Mouse (Mus musculus): Measurements from ENCODE around the gene Acta2. TPM values are rescaled to one million over a fixed set of nuclear protein-coding genes. Genes with fewer than 3 reads are reported as not detected.
A peak's percentile ranks its signal among the peaks of the same experiment; 100 is the strongest.

Gene Acta2
- polyA plus RNA-seq, 1 experiment from 2014 or later: 6.2 TPM

- Histone ChIP-seq H3K4me3 (no peak overlapping the region), H3K9me3 (replicated peaks) (no peaks in the 10 kb centered on the region), H3K4me2 (no peak overlapping the region), H3K27me3 (no peaks in the 10 kb centered on the region), H3K9ac (no peak overlapping the region), H3K4me1 (no peaks in the 10 kb centered on the region), H3K36me3 (ENCODE audit: poor library complexity, severe bottlenecking) (no peaks in the 10 kb centered on the region), H3K27ac (no peak overlapping the region)
- ATAC-seq: no peak
- WGBS: 91% methylated on average over 2 of the region's 2 CpGs
Observed at GRCm38 (mm10) chr19:34237746-34238145, 17.6 kb downstream of the Acta2 start.

DNA sequence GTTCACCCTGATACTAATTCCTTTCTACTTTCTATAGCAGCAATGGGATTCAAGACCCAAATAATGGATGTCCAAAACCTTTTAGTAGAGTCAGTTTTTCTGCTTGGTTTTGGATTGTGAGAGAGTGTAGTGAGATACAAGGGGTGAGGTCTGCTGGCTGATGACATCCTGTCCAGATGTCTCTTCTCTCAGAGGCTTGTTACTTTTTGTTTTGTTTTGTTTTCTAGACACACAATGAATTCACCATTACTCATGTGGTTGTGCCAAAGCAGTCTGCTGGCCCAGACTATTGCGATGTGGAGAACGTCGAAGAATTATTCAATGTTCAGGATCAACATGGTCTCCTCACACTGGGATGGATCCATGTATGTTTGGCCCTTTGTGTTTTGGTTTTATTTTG lies 19.3 kb downstream of the Acta2 start:
- no peak for ATAC-seq
- Histone ChIP-seq H3K9ac (no peak overlapping the region), H3K27me3 (no peaks in the 10 kb centered on the region), H3K36me3 (ENCODE audit: poor library complexity, severe bottlenecking) (no peaks in the 10 kb centered on the region), H3K4me2 (no peak overlapping the region), H3K4me3 (no peak overlapping the region), H3K9me3 (replicated peaks) (no peaks in the 10 kb centered on the region), H3K4me1 (no peaks in the 10 kb centered on the region), H3K27ac (no peak overlapping the region)
- 97% methylated on average over 3 of the region's 3 CpGs for WGBS

GRCm38 (mm10) chr19:34233944-34234343 lies 21.4 kb downstream of the Acta2 start:
- no peak for ATAC-seq
- Histone ChIP-seq H3K9ac (no peak overlapping the region), H3K4me2 (no peak overlapping the region), H3K9me3 (replicated peaks) (no peaks in the 10 kb centered on the region), H3K4me1 (no peaks in the 10 kb centered on the region), H3K36me3 (ENCODE audit: poor library complexity, severe bottlenecking) (no peaks in the 10 kb centered on the region), H3K27me3 (no peaks in the 10 kb centered on the region), H3K27ac (no peak overlapping the region), H3K4me3 (no peak overlapping the region)
- WGBS: 89% methylated on average over 14 of the region's 14 CpGs

DNA sequence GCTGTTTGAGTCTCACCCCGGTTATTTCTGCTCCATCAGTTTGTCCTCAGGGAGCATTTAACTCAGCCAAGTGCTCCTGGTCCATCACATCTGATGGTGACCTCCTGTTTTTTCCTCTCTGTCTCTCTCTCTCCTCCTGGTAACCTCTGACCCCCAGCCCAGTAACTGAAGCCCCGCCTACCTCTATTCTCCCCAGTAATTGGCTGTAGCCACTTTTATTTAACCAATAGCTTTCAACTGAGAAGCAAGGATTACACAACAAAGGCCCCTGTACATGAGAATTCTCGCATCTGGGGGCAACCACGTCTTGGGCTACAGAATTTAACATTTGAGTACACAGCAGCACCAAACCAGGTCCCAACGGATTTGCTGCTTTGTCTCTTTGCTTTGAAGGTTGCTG lies 23.1 kb downstream of the Acta2 start:
- Histone ChIP-seq H3K27me3 (no peaks in the 10 kb centered on the region), H3K9ac (no peak overlapping the region), H3K4me1 (no peaks in the 10 kb centered on the region), H3K4me2 (no peak overlapping the region), H3K9me3 (replicated peaks) (no peaks in the 10 kb centered on the region), H3K36me3 (ENCODE audit: poor library complexity, severe bottlenecking) (no peaks in the 10 kb centered on the region), H3K27ac (no peak overlapping the region), H3K4me3 (no peak overlapping the region)
- no peak for ATAC-seq
- 46% methylated on average over 5 of the region's 5 CpGs for WGBS

DNA sequence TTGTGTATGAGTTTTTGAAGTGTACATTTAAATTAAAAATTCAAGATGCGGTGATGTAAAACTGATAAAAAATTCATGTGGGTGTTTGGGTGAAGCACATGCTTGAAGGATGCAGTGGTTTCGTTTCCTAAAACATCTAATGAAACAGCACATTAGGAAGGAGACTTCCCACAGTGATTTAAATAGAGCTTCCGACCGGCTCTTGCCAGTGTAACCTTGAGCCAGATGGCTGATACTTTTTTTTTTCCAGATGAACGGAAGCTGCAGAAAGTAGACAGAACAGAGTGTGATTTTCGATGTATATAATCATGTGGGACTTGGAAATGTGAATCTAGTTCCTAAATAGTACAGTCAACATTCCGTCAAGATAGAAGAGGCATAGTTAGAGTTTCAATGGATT lies 23.8 kb downstream of the Acta2 start:
- Histone ChIP-seq H3K27me3 (no peaks in the 10 kb centered on the region), H3K27ac (no peak overlapping the region), H3K4me3 (no peak overlapping the region), H3K4me1 (no peaks in the 10 kb centered on the region), H3K36me3 (ENCODE audit: poor library complexity, severe bottlenecking) (no peaks in the 10 kb centered on the region), H3K9me3 (replicated peaks) (no peaks in the 10 kb centered on the region), H3K4me2 (no peak overlapping the region), H3K9ac (no peak overlapping the region)
- 78% methylated on average over 7 of the region's 7 CpGs for WGBS
- no peak for ATAC-seq

DNA sequence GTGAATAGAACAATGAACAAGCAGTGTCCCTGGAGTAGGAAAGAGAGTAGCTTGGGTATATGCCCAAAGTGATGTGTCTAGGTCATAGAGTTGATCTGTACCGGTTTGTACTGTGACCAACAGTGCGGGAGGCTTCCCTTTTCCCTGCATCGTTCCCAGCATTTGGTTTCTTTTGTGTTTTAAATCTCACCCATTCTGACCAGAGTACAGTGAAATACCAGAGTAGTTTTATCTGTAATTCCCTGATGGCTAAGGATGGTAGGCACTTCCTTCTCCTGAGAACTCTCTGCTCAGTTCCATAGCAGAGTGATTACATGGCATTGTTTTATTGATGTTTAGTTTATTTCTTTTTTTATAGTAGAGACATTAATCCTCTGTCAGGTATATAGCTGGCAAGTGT lies 32.6 kb downstream of the Acta2 start:
- no peak for ATAC-seq
- no peak overlapping the region for H3K9ac ChIP-seq
- 92% methylated on average over 3 of the region's 3 CpGs for WGBS
- no peaks in the 10 kb centered on the region for H3K36me3 ChIP-seq (ENCODE audit: poor library complexity, severe bottlenecking)
- H3K4me3 ChIP-seq: no peak overlapping the region
- no peak overlapping the region for H3K27ac ChIP-seq
- no peaks in the 10 kb centered on the region for H3K9me3 ChIP-seq (replicated peaks)
- no peaks in the 10 kb centered on the region for H3K27me3 ChIP-seq
- no peak overlapping the region for H3K4me2 ChIP-seq
- H3K4me1 ChIP-seq: no peaks in the 10 kb centered on the region

GRCm38 (mm10) chr19:34220732-34221380 lies 34.5 kb downstream of the Acta2 start:
- H3K4me3 ChIP-seq: no peak overlapping the region
- no peaks in the 10 kb centered on the region for H3K4me1 ChIP-seq

DNA sequence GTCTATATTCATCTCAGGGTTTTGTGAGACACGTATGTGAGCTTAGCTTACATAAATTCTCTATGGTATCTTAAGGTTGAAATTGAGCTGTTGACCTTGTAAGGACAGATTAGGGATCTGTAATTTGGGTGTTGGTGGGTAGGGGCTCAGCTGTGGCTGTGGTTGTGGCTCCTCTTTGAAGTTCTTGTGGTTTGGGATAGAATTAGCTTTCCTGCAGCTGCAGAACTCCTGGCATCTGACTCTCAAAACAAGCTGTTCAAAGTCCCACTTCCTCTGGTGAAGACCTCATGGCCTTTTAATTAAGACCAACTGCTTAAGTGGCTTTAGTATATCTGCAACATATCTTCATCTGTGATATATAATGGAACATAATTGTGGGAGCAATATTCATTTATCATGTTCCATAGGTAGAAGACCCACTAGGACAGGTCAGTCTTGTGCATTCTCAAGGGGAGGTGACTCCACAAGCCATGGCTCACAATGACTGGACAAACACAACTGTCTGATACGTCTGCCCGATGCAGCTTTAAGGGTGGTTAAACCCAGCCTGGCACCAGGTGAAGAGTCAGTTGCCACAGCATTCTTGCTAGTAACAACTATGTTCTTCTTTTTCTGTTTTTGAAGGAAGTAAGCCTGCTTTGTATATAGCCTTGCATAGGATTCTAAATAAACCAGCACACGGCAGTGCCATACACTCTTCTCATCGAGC lies 36.0 kb downstream of the Acta2 start:
- Histone ChIP-seq H3K36me3 (ENCODE audit: poor library complexity, severe bottlenecking) (no peaks in the 10 kb centered on the region), H3K9ac (no peak overlapping the region), H3K4me2 (no peak overlapping the region), H3K4me1 (no peaks in the 10 kb centered on the region), H3K27ac (no peak overlapping the region), H3K27me3 (no peaks in the 10 kb centered on the region), H3K4me3 (no peak overlapping the region), H3K9me3 (replicated peaks) (no peaks in the 10 kb centered on the region)
- WGBS: 90% methylated on average over 5 of the region's 5 CpGs
- ATAC-seq: no peak

More at GRCm38 (mm10) chr19:34220732-34221380, 34.5 kb downstream of the Acta2 start:
- no peak overlapping the region for H3K4me2 ChIP-seq
- WGBS: 81% methylated on average over 3 of the region's 3 CpGs
- no peaks in the 10 kb centered on the region for H3K27me3 ChIP-seq
- no peaks in the 10 kb centered on the region for H3K36me3 ChIP-seq (ENCODE audit: poor library complexity, severe bottlenecking)
- H3K9me3 ChIP-seq (replicated peaks): no peaks in the 10 kb centered on the region
- no peak overlapping the region for H3K9ac ChIP-seq
- no peak overlapping the region for H3K27ac ChIP-seq
- no peak for ATAC-seq

GRCm38 (mm10) chr19:34217761-34218160 lies 37.6 kb downstream of the Acta2 start:
- Histone ChIP-seq H3K27ac (no peak overlapping the region), H3K9ac (no peak overlapping the region), H3K27me3 (no peaks in the 10 kb centered on the region), H3K9me3 (replicated peaks) (no peaks in the 10 kb centered on the region), H3K4me2 (no peak overlapping the region), H3K4me1 (no peaks in the 10 kb centered on the region), H3K4me3 (no peak overlapping the region), H3K36me3 (ENCODE audit: poor library complexity, severe bottlenecking) (no peaks in the 10 kb centered on the region)
- 91% methylated on average over 3 of the region's 3 CpGs for WGBS
- no peak for ATAC-seq

DNA sequence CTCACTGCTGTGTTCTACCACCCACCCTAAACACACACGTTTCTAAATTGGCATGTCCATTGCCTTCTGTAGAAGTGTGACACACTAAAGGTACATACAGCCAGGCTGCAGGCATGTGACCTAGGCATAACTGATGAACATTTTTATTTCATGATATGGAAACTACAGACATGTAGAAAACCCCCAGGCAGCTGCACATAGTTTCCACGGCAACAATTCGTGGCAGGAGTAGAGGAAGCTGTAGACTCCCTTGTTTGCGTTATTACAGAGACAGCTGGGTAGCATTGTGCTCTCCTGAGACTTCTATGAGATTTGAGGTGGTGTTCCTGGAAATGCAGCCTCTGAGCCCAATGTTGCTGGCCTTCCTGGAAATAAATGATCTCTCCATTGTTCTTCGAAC lies 38.4 kb downstream of the Acta2 start:
- Histone ChIP-seq H3K9me3 (replicated peaks) (no peaks in the 10 kb centered on the region), H3K27ac (no peak overlapping the region), H3K27me3 (no peaks in the 10 kb centered on the region), H3K4me2 (no peak overlapping the region), H3K36me3 (ENCODE audit: poor library complexity, severe bottlenecking) (no peaks in the 10 kb centered on the region), H3K9ac (no peak overlapping the region), H3K4me3 (no peak overlapping the region), H3K4me1 (no peaks in the 10 kb centered on the region)
- ATAC-seq: peak; percentile 66
- 82% methylated on average over 5 of the region's 5 CpGs for WGBS

GRCm38 (mm10) chr19:34214136-34214535 lies 41.3 kb downstream of the Acta2 start:
- H3K36me3 ChIP-seq (ENCODE audit: poor library complexity, severe bottlenecking): no peaks in the 10 kb centered on the region
- no peaks in the 10 kb centered on the region for H3K27me3 ChIP-seq
- no peak overlapping the region for H3K27ac ChIP-seq
- H3K4me3 ChIP-seq: no peak overlapping the region
- no peak overlapping the region for H3K9ac ChIP-seq
- ATAC-seq: no peak
- H3K9me3 ChIP-seq (replicated peaks): no peaks in the 10 kb centered on the region
- 57% methylated on average over 4 of the region's 4 CpGs for WGBS
- no peaks in the 10 kb centered on the region for H3K4me1 ChIP-seq
- H3K4me2 ChIP-seq: no peak overlapping the region

DNA sequence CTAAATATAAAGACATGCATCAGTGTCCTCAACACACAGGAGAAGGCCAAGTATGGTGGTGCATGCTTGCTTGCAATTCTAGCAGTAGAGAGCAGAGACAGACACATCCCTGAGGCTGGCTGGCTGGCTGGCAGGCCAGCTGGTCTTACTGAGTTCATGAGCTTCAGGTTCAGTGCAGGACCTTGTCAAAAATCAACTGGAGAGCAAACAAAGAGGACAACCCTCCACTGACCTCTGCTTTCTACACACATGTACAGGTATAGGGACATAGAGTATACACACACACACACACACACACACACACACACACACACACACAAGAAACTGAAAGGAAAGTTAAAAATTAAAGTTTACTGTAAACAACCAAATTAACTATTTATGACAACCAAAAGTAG lies 42.1 kb downstream of the Acta2 start:
- Histone ChIP-seq H3K4me1 (no peaks in the 10 kb centered on the region), H3K27me3 (no peaks in the 10 kb centered on the region), H3K9ac (no peak overlapping the region), H3K4me3 (no peak overlapping the region), H3K9me3 (replicated peaks) (no peaks in the 10 kb centered on the region), H3K36me3 (ENCODE audit: poor library complexity, severe bottlenecking) (no peaks in the 10 kb centered on the region), H3K4me2 (no peak overlapping the region), H3K27ac (no peak overlapping the region)
- no peak for ATAC-seq
